Mouse (Mus musculus) layer of hippocampus, postnatal 25 days (tissue): ENCODE measurements at regions not wholly inside any gene's neighbourhood (a gene's known extent, or its start where the extent isn't known, plus 50 kb on each side); places are given as distances from the start of the nearest gene placed in this dataset.
A peak's percentile ranks its signal among the peaks of the same experiment; 100 is the strongest.

Experiments
- DNase-seq, 2 experiments: peaks; one replicate each; pipeline ENCODE4 v3.0.0; 2022; ENCODE audit warnings: mixed read lengths in 2 of 2, low spot score in 1 of 2; ENCODE audit errors: extremely low spot score in 1 of 2

GRCm38 (mm10) chr13:107141209-107141608, 119.3 kb upstream of the Kif2a start:
- no peak for DNase-seq

- no peak for DNase-seq
Observed at GRCm38 (mm10) chr13:107134125-107134524, 112.2 kb upstream of the Kif2a start.

- DNase-seq, result peak; percentile 27 to 46
Observed at GRCm38 (mm10) chr13:107126636-107127035, 104.7 kb upstream of the Kif2a start.

- no peak for DNase-seq
Observed at GRCm38 (mm10) chr13:107124130-107124668, 102.3 kb upstream of the Kif2a start.

- peak; percentile 83 to 99 for DNase-seq
Observed at GRCm38 (mm10) chr13:107113949-107114690, 92.2 kb upstream of the Kif2a start.

- DNase-seq, result no peak
Observed at GRCm38 (mm10) chr13:107108045-107108444, 86.1 kb upstream of the Kif2a start.

GRCm38 (mm10) chr13:107107572-107107971, 85.6 kb upstream of the Kif2a start:
- DNase-seq, result no peak

GRCm38 (mm10) chr13:107105510-107105909, 83.6 kb upstream of the Kif2a start:
- peak in 1 of 2 experiments; percentile 58 for DNase-seq

- peak; percentile 75 to 95 for DNase-seq
Observed at GRCm38 (mm10) chr13:107101598-107101997, 79.7 kb upstream of the Kif2a start.

- no peak for DNase-seq
Observed at GRCm38 (mm10) chr13:107100852-107101325, 79.0 kb upstream of the Kif2a start.

- no peak for DNase-seq
Observed at GRCm38 (mm10) chr13:107100116-107100515, 78.2 kb upstream of the Kif2a start.

GRCm38 (mm10) chr13:107097005-107097404, 75.1 kb upstream of the Kif2a start:
- DNase-seq, result no peak

- DNase-seq, result no peak
Observed at GRCm38 (mm10) chr13:107094976-107095716, 73.2 kb upstream of the Kif2a start.

GRCm38 (mm10) chr13:107094487-107094886, 72.6 kb upstream of the Kif2a start:
- DNase-seq, result no peak

- DNase-seq, result no peak
Observed at GRCm38 (mm10) chr13:107093683-107094082, 71.8 kb upstream of the Kif2a start.

- no peak for DNase-seq
Observed at GRCm38 (mm10) chr13:107088198-107088597, 66.3 kb upstream of the Kif2a start.

- no peak for DNase-seq
Observed at GRCm38 (mm10) chr13:107087355-107087754, 65.4 kb upstream of the Kif2a start.

GRCm38 (mm10) chr13:107078085-107078484, 56.2 kb upstream of the Kif2a start:
- DNase-seq, result no peak

- no peak for DNase-seq
Observed at GRCm38 (mm10) chr13:107074917-107075316, 53.0 kb upstream of the Kif2a start.

- peak; percentile 16 to 17 for DNase-seq
Observed at GRCm38 (mm10) chr13:107073039-107073620, 51.2 kb upstream of the Kif2a start.
